Mouse (Mus musculus): ENCODE measurements around the gene Oosp2.

Oosp2 gene

GRCm38 (mm10) chr19:11604603-11605002, 55.8 kb downstream of the Oosp2 start, which contains the start of gene Ms4a6d:
Gene Ms4a6d (minus strand): TSS chr19:11604849.
- peak; percentile 18 for DNase-seq (ENCODE audit: low read depth, low spot score)

- peak; percentile 35 for DNase-seq (ENCODE audit: low read depth, low spot score)
Observed at GRCm38 (mm10) chr19:11602026-11602425, 58.3 kb downstream of the Oosp2 start.

- DNase-seq (ENCODE audit: low read depth, low spot score): no peak
Observed at GRCm38 (mm10) chr19:11601349-11601748, 59.0 kb downstream of the Oosp2 start.

Data from skeletal muscle tissue, adult 2 months (tissue).